Mouse (Mus musculus): ENCODE results near the gene Slc25a30.

DNA sequence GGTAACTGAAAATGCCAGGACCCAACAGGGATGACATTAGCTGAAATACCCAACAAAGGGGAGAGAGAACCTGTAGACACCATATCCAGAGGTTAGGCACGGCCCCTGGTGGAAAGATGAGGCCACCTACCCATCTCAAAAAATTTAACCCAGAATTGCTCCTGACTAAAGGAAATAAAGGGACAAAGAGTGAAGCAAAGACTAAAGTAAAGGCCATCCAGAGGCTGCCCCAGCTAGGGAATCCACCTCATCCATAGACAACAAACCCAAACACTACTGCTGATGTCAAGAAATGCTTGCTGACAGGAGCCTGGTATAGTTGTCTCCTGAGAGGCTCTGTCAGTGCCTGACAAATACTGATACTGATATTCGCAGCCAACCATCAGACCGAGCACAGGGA lies 75.1 kb downstream of the Slc25a30 start:
- TF ChIP-seq KAT2A (IDR thresholded peaks at IDR 0.05; ENCODE audit: insufficient replicate concordance, low read length) (no peak), CHD2 (IDR thresholded peaks at IDR 0.05; ENCODE audit: low read length) (no peak), EP300 (IDR thresholded peaks at IDR 0.05; ENCODE audit: low read length) (no peak), HCFC1 (IDR thresholded peaks at IDR 0.05; ENCODE audit: low read depth, low read length) (no peak), CTCF (conservative IDR thresholded peaks at IDR 0.05 in 1 of 2, IDR thresholded peaks at IDR 0.05 in 1 of 2; ENCODE audit: low read depth in 2 of 2, low read length in 2 of 2) (no peak), ZKSCAN1 (IDR thresholded peaks at IDR 0.05; ENCODE audit: borderline replicate concordance, low read depth, low read length) (no peak), ELF1 (IDR thresholded peaks at IDR 0.05; ENCODE audit: low read depth, low read length) (no peak), POLR2AphosphoS2 (IDR thresholded peaks at IDR 0.05; ENCODE audit: low read depth, low read length) (no peak)
